Mouse (Mus musculus) urinary bladder, postnatal 14 days (tissue): ENCODE data around the gene Gm20388.

Source experiments
- DNase-seq: peaks from one replicate; pipeline ENCODE4 v3.0.0; 2021; ENCODE audit warnings: low spot score

Gm20388 gene

GRCm38 (mm10) chr8:124056832-124057655 is 4146.4 kb downstream of the Gm20388 start:
- no peak for DNase-seq

- DNase-seq: no peak
Measured at GRCm38 (mm10) chr8:124066325-124067058, 4155.9 kb downstream of the Gm20388 start.

- no peak for DNase-seq
Measured at GRCm38 (mm10) chr8:124067059-124067750, 4156.6 kb downstream of the Gm20388 start.

- DNase-seq: no peak
Measured at GRCm38 (mm10) chr8:124070363-124071324, 4160.0 kb downstream of the Gm20388 start.

- no peak for DNase-seq
Measured at GRCm38 (mm10) chr8:124075977-124076376, 4165.3 kb downstream of the Gm20388 start.

GRCm38 (mm10) chr8:124076416-124076815 is 4165.8 kb downstream of the Gm20388 start:
- DNase-seq: no peak

GRCm38 (mm10) chr8:124077377-124077776 is 4166.7 kb downstream of the Gm20388 start:
- DNase-seq: no peak

- DNase-seq: peak; percentile 43
Measured at GRCm38 (mm10) chr8:124077998-124078397, 4167.4 kb downstream of the Gm20388 start.

GRCm38 (mm10) chr8:124078969-124079368 is 4168.3 kb downstream of the Gm20388 start:
- no peak for DNase-seq

- no peak for DNase-seq
Measured at GRCm38 (mm10) chr8:124080467-124081326, 4170.1 kb downstream of the Gm20388 start.

GRCm38 (mm10) chr8:124082616-124083015 is 4172.0 kb downstream of the Gm20388 start:
- no peak for DNase-seq

GRCm38 (mm10) chr8:124083611-124084010 is 4173.0 kb downstream of the Gm20388 start:
- DNase-seq: no peak

GRCm38 (mm10) chr8:124085668-124086067 is 4175.0 kb downstream of the Gm20388 start:
- DNase-seq: no peak

- DNase-seq: peak; percentile 78
Measured at GRCm38 (mm10) chr8:124088092-124088613, 4177.5 kb downstream of the Gm20388 start.

- DNase-seq: no peak
Measured at GRCm38 (mm10) chr8:124089016-124089415, 4178.4 kb downstream of the Gm20388 start.

GRCm38 (mm10) chr8:124090473-124090872 is 4179.8 kb downstream of the Gm20388 start:
- no peak for DNase-seq

GRCm38 (mm10) chr8:124098953-124099622 is 4188.4 kb downstream of the Gm20388 start:
- no peak for DNase-seq

GRCm38 (mm10) chr8:124099623-124099965 is 4189.0 kb downstream of the Gm20388 start:
- DNase-seq: no peak

- no peak for DNase-seq
Measured at GRCm38 (mm10) chr8:124105869-124106268, 4195.2 kb downstream of the Gm20388 start.
